Mouse (Mus musculus) cerebellum, adult 2 months (tissue): Measurements from ENCODE around the gene Tle3. TPM values are rescaled to one million over a fixed set of nuclear protein-coding genes. Genes with fewer than 3 reads are reported as not detected.

Source experiments
- DNase-seq, 2 experiments: peaks; one replicate each; pipeline ENCODE4 v3.0.0; 2021
- H3K27ac ChIP-seq: fragments of 200-500 bp; 2 replicates; pipeline ENCODE4 v1.5.1; 2012; ENCODE audit warnings: low read length, control low read depth, inconsistent platforms; ENCODE audit not compliant: insufficient read depth
- H3K27me3 ChIP-seq: fragments of 200-500 bp; 2 replicates; pipeline ENCODE4 v1.6.1; 2012; ENCODE audit warnings: inconsistent platforms, mild to moderate bottlenecking, low read length, moderate library complexity; ENCODE audit not compliant: control insufficient read depth, insufficient read depth
- H3K4me1 ChIP-seq: fragments of 200-500 bp; 2 replicates; pipeline ENCODE4 v1.6.1; 2011; ENCODE audit warnings: low read length; ENCODE audit not compliant: control insufficient read depth, insufficient read depth
- H3K4me3 ChIP-seq: fragments of 200-500 bp; replicated peaks from 2 replicates; pipeline ENCODE3; 2011; ENCODE audit warnings: mild to moderate bottlenecking, low read depth, low read length, control low read depth; ENCODE audit not compliant: insufficient read depth
- CTCF ChIP-seq: fragments of 200-500 bp; IDR thresholded peaks from 2 replicates; pipeline ENCODE4 v1.5.1; 2011; ENCODE audit warnings: low read depth, mild to moderate bottlenecking, control low read depth, low read length, moderate library complexity, borderline replicate concordance; ENCODE audit not compliant: insufficient read depth
- POLR2A ChIP-seq: fragments of 200-500 bp; IDR thresholded peaks from 2 replicates; pipeline ENCODE4 v1.6.1; 2011; ENCODE audit warnings: low read length, control low read depth, borderline replicate concordance; ENCODE audit not compliant: insufficient read depth
- WGBS: fragments of 180-500 bp; shearing (Covaris S2); methylation state at CpG from one replicate; pipeline ENCODE4 v1.1.7; 2018; 5-methylcytosine and 5-hydroxymethylcytosine counted together
- polyA plus RNA-seq: library from polyadenylated mRNA; depleted of rRNA; stranded (reverse); fragments of >200 nt; gene quantifications from 2 replicates; pipeline ENCODE4 v1.2.3, GENCODE M21; 2012

The Tle3 gene
- polyA plus RNA-seq, 1 experiment, result 50.6 TPM

GRCm38 (mm10) chr9:61386314-61386713 is 14.1 kb downstream of the Tle3 start:
- TF ChIP-seq CTCF (no peak), POLR2A (no peak)
- Histone ChIP-seq H3K4me1 (peaks cover 43% of the 10 kb centered on the region), H3K27ac (no peak overlapping the region), H3K4me3 (no peak overlapping the region), H3K27me3 (no peaks in the 10 kb centered on the region)
- DNase-seq, result no peak
- WGBS, result 86% methylated on average over 2 of the region's 2 CpGs

DNA sequence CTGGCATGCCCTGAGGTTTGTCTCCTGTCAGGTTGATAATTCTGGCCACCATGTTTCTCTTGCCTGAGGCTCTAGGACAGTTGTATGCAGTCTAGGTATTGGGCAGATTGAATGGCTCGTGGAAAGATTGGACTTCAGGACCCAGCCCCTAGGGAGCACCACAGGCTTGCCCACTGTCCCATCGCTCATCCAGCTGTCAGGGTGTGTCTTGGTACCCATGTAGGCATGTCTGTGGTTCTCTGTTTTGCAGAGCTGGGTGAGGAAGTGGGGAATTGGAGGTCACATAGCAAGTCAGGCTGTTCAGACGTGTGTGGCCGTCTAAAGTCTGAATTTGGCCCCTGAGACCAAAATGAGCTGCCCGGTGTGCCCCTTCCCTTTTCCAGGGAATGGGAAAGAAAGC is 15.6 kb downstream of the Tle3 start:
- WGBS, result 88% methylated on average over 5 of the region's 5 CpGs
- no peak overlapping the region for H3K4me3 ChIP-seq
- TF ChIP-seq POLR2A, result no peak
- TF ChIP-seq CTCF, result no peak
- no peak for DNase-seq
- H3K4me1 ChIP-seq, result peaks cover 39% of the 10 kb centered on the region
- H3K27ac ChIP-seq, result no peak overlapping the region
- H3K27me3 ChIP-seq, result no peaks in the 10 kb centered on the region

DNA sequence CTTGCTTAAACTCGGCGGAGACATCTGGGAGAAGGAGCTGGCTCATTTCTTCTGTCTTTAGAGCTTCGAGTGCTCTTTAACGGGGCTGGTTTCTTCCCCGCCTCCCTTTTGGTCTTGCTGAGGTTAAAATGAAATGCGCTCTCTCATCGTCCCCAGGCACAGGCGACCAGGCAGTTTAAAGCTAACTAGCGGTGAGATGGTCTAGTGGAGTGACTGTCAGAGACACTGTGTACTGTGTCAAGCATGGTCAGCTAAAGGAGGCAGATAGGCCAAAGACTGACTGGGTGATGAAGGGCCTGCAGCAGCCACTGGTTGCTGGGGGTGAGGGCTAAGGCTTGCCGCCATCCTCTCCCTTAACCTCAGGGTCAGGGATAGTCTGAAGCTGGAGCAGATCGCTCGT is 16.0 kb downstream of the Tle3 start:
- no peaks in the 10 kb centered on the region for H3K27me3 ChIP-seq
- no peak overlapping the region for H3K4me3 ChIP-seq
- peaks cover 39% of the 10 kb centered on the region for H3K4me1 ChIP-seq
- no peak for DNase-seq
- TF ChIP-seq CTCF (no peak), POLR2A (no peak)
- no peak overlapping the region for H3K27ac ChIP-seq
- 86% methylated on average over 12 of the region's 12 CpGs for WGBS

GRCm38 (mm10) chr9:61388689-61389403 is 16.7 kb downstream of the Tle3 start:
- Histone ChIP-seq H3K27me3 (no peaks in the 10 kb centered on the region), H3K4me1 (peaks cover 37% of the 10 kb centered on the region), H3K27ac (no peak overlapping the region), H3K4me3 (no peak overlapping the region)
- TF ChIP-seq CTCF, result no peak
- TF ChIP-seq POLR2A, result no peak
- no peak for DNase-seq
- WGBS, result 66% methylated on average over 14 of the region's 14 CpGs

GRCm38 (mm10) chr9:61389404-61389701 is 17.2 kb downstream of the Tle3 start:
- H3K4me1 ChIP-seq, result peaks cover 33% of the 10 kb centered on the region
- WGBS, result 91% methylated on average over 7 of the region's 7 CpGs
- TF ChIP-seq CTCF (no peak), POLR2A (no peak)
- no peak overlapping the region for H3K4me3 ChIP-seq
- H3K27me3 ChIP-seq, result no peaks in the 10 kb centered on the region
- no peak overlapping the region for H3K27ac ChIP-seq
- DNase-seq, result no peak

DNA sequence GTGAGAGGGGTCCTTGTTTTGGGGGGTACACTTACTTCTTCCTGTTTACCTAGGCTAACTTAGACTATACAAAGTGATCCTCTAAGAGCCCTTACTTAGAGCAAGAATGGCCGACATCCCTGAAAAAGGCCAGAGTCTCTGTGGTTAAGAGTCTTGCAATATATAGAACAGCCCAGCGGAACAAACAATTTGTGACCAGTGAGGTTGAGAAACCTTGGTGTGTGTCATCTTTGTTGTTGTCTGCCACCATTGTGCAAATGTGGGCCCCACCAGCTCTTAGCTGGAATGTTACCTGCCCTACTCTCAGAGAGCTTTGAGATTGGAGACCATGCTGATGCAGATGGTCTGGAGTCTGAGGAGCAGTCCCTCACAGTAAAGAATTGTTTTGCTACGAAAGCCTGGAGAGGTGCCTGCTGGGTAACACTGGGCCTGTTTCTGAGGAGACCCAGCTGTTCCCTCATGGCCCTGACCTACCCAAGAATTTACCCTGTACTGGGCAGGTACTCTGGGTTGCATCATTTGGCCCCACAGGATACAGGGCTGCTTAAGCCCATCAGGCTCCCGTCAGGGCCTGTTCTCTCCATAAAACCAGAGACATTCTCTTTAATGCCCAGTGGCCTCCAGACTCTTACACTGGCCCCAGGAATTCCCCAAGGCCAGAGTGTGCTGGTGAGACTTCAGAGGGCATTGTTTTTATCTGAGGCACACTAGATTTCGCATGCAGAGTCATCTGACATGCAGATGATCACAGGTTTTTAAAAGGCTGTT is 19.6 kb downstream of the Tle3 start:
- 83% methylated on average over 5 of the region's 5 CpGs for WGBS
- Histone ChIP-seq H3K27ac (no peak overlapping the region), H3K4me1 (peaks cover 32% of the 10 kb centered on the region), H3K27me3 (no peaks in the 10 kb centered on the region), H3K4me3 (no peak overlapping the region)
- no peak for DNase-seq
- TF ChIP-seq POLR2A (no peak), CTCF (no peak)

GRCm38 (mm10) chr9:61392338-61392620 is 20.1 kb downstream of the Tle3 start:
- Histone ChIP-seq H3K27ac (no peak overlapping the region), H3K4me1 (peaks cover 35% of the 10 kb centered on the region), H3K27me3 (no peaks in the 10 kb centered on the region), H3K4me3 (no peak overlapping the region)
- WGBS, result 76% methylated on average over 6 of the region's 6 CpGs
- TF ChIP-seq POLR2A (no peak), CTCF (no peak)
- no peak for DNase-seq

- Histone ChIP-seq H3K4me3 (no peak overlapping the region), H3K27me3 (no peaks in the 10 kb centered on the region), H3K4me1 (peaks cover 38% of the 10 kb centered on the region), H3K27ac (no peak overlapping the region)
- TF ChIP-seq CTCF (no peak), POLR2A (no peak)
- DNase-seq, result no peak
- WGBS, result 70% methylated on average over 6 of the region's 6 CpGs
Measured at GRCm38 (mm10) chr9:61393161-61393560, 21.0 kb downstream of the Tle3 start.
